Mouse (Mus musculus) limb, embryonic 15.5 days (tissue): ENCODE results near the gene Sult2b1. TPM values are rescaled to one million over a fixed set of nuclear protein-coding genes. Genes with fewer than 3 reads are reported as not detected.

Experiments
- ATAC-seq: fragments of 200-750 bp; cut with Nextera tagmentation; 2 replicates; pipeline ENCODE4 v1.8.0; 2017; ENCODE audit warnings: low read depth, moderate TSS enrichment; ENCODE audit not compliant: insufficient number of reproducible peaks, low FRiP score, low TSS enrichment
- H3K27ac ChIP-seq: fragments of 300-500 bp; sonication (generic); 2 replicates; pipeline ENCODE4 v1.5.1; 2015; ENCODE audit warnings: moderate library complexity, mild to moderate bottlenecking, inconsistent platforms
- H3K27me3 ChIP-seq: fragments of 300-500 bp; sonication (generic); 2 replicates; pipeline ENCODE4 v1.6.1; 2015; ENCODE audit warnings: inconsistent platforms
- H3K36me3 ChIP-seq: fragments of 300-500 bp; sonication (generic); 2 replicates; pipeline ENCODE4 v1.6.1; 2015; ENCODE audit warnings: inconsistent platforms
- H3K4me1 ChIP-seq: fragments of 300-500 bp; sonication (generic); 2 replicates; pipeline ENCODE4 v1.6.1; 2015; ENCODE audit warnings: inconsistent platforms
- H3K4me2 ChIP-seq: fragments of 300-500 bp; sonication (generic); 2 replicates; pipeline ENCODE4 v1.6.1; 2015; ENCODE audit warnings: mild to moderate bottlenecking, inconsistent platforms
- H3K4me3 ChIP-seq: fragments of 300-500 bp; sonication (generic); 2 replicates; pipeline ENCODE4 v1.5.1; 2015; ENCODE audit warnings: mild to moderate bottlenecking, inconsistent platforms
- H3K9ac ChIP-seq: fragments of 300-500 bp; sonication (generic); 2 replicates; pipeline ENCODE4 v1.6.1; 2015; ENCODE audit warnings: inconsistent platforms
- H3K9me3 ChIP-seq: fragments of 300-500 bp; sonication (generic); 2 replicates; pipeline ENCODE4 v1.6.1; 2016; ENCODE audit warnings: inconsistent platforms
- WGBS: fragments of 180-500 bp; shearing (Covaris S2); methylation state at CpG from one replicate; pipeline ENCODE4 v1.1.7; 2015; 5-methylcytosine and 5-hydroxymethylcytosine counted together
- polyA plus RNA-seq: library from polyadenylated mRNA; unstranded; fragments of >200 nt; fragmentation: Nextera tagmentation; extraction: Ambion mirVana; gene quantifications from 2 replicates; pipeline ENCODE4 v1.2.1, GENCODE M21; 2015

Sult2b1 gene
- polyA plus RNA-seq = 82.1 and 91.0 TPM in 2 replicates

- Histone ChIP-seq H3K4me2 (peak within 1 kb of the TSS; percentile 95), H3K9me3 (no peaks in the 10 kb centered on the region; the same call in 1 of the 2 replicates), H3K9ac (peak within 1 kb of the TSS; percentile 58), H3K36me3 (peaks cover 18% of the 10 kb centered on the region), H3K27ac (peak within 1 kb of the TSS; percentile 50), H3K4me1 (peaks cover 41% of the 10 kb centered on the region), H3K4me3 (peak within 1 kb of the TSS; percentile 67), H3K27me3 (no peaks in the 10 kb centered on the region)
- ATAC-seq = peak; percentile 46; the same call in 1 of the 2 replicates
- WGBS = 23% methylated on average over 18 of the region's 20 CpGs
Measured at GRCm38 (mm10) chr7:45784524-45785372, at the start of gene Sult2b1. TSS of gene Sult2b1 (minus strand) at chr7:45784669.

DNA sequence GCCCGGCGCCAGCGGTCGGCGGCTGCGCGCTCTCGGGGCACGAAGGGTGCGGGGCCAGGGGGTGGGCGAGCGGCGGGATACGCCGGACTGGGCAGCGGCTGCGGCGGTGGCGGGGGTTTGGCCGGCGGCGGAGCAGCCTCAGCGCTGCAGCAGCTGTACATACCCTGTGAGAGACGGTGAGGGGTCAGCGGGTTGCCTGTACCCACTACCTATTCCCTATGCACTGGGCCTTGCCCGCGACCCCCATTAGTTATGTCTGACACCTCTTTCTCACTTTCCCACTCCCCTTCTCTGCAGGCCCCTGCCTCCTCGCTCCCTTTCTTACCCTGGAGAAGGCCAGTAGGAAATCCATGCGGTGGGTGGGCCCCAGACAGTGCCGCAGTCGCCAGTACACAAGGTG is 49.5 kb upstream of the Sult2b1 start:
- Histone ChIP-seq H3K36me3 (peaks cover 7% of the 10 kb centered on the region), H3K27me3 (peaks cover 60% of the 10 kb centered on the region), H3K4me1 (peaks cover 30% of the 10 kb centered on the region), H3K4me2 (peak overlapping the region; percentile 64), H3K9me3 (no peaks in the 10 kb centered on the region), H3K27ac (no peak overlapping the region), H3K9ac (0 out of 2 replicates have a peak overlapping the region, but pooled peaks have one; percentile 14), H3K4me3 (peak overlapping the region; percentile 47)
- 5% methylated on average over 11 of the region's 31 CpGs for WGBS
- no peak for ATAC-seq

GRCm38 (mm10) chr7:45833148-45833790 is 48.8 kb upstream of the Sult2b1 start:
- Histone ChIP-seq H3K9me3 (no peaks in the 10 kb centered on the region), H3K4me1 (peaks cover 30% of the 10 kb centered on the region), H3K4me3 (peak overlapping the region; percentile 47), H3K4me2 (peak overlapping the region; percentile 64), H3K9ac (peak overlapping the region; percentile 35; the same call in 1 of the 2 replicates), H3K27ac (no peak overlapping the region), H3K36me3 (peaks cover 13% of the 10 kb centered on the region), H3K27me3 (peaks cover 60% of the 10 kb centered on the region)
- ATAC-seq = no peak
- WGBS = under 1% methylated on average over 84 of the region's 86 CpGs

DNA sequence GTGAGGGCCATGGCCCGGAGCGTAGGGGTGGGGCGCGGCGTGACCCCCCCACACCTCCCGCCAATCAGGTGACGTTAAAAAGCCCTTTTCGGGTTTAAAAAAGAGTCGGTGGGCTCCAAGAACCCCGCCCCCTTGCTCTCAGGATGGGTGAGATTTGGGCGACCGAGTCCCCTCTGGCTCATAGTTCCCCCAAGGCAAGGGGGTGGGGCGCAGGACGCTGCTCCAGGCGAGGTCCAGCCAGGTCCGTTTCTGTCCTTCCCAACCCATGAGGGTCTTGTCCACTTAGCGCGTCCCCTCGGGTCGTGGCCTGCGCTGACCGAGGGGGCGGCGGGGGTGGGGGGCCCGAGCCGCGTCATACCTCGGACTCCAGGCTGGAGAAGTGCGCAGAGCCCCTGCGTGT is 48.0 kb upstream of the Sult2b1 start:
- no peak for ATAC-seq
- H3K27me3 ChIP-seq = peaks cover 55% of the 10 kb centered on the region
- H3K36me3 ChIP-seq = peaks cover 22% of the 10 kb centered on the region
- H3K4me3 ChIP-seq = peak overlapping the region; percentile 47
- peak overlapping the region; percentile 64 for H3K4me2 ChIP-seq
- H3K9ac ChIP-seq = no peak overlapping the region
- no peak overlapping the region for H3K27ac ChIP-seq
- H3K4me1 ChIP-seq = peaks cover 30% of the 10 kb centered on the region
- 7% methylated on average over 30 of the region's 30 CpGs for WGBS
- no peaks in the 10 kb centered on the region for H3K9me3 ChIP-seq

- H3K4me3 ChIP-seq = peak overlapping the region; percentile 90
- H3K4me1 ChIP-seq = peaks cover 30% of the 10 kb centered on the region
- no peak overlapping the region for H3K9ac ChIP-seq
- peak overlapping the region; percentile 77 for H3K4me2 ChIP-seq
- peaks cover 51% of the 10 kb centered on the region for H3K27me3 ChIP-seq
- no peak overlapping the region for H3K27ac ChIP-seq
- WGBS = 13% methylated on average over 5 of the region's 5 CpGs
- no peaks in the 10 kb centered on the region for H3K9me3 ChIP-seq
- ATAC-seq = no peak
- peaks cover 35% of the 10 kb centered on the region for H3K36me3 ChIP-seq
Measured at GRCm38 (mm10) chr7:45831128-45831525, 46.7 kb upstream of the Sult2b1 start.

GRCm38 (mm10) chr7:45830427-45831127 is 46.1 kb upstream of the Sult2b1 start, which contains the start of gene Grwd1:
TSS of gene Grwd1 (minus strand) at chr7:45830944.
- ATAC-seq = peak; percentile 79
- Histone ChIP-seq H3K4me1 (peaks cover 30% of the 10 kb centered on the region), H3K9ac (peak within 1 kb of the TSS; percentile 77), H3K4me2 (peak within 1 kb of the TSS; percentile 77), H3K36me3 (peaks cover 40% of the 10 kb centered on the region), H3K9me3 (no peaks in the 10 kb centered on the region), H3K4me3 (peak within 1 kb of the TSS; percentile 90), H3K27ac (peak within 1 kb of the TSS; percentile 79; the same call in 1 of the 2 replicates), H3K27me3 (peaks cover 46% of the 10 kb centered on the region)
- WGBS = under 1% methylated on average over 35 of the region's 35 CpGs

GRCm38 (mm10) chr7:45826631-45827030 is 42.2 kb upstream of the Sult2b1 start:
- peaks cover 73% of the 10 kb centered on the region for H3K36me3 ChIP-seq
- no peak overlapping the region for H3K9ac ChIP-seq
- H3K9me3 ChIP-seq = no peaks in the 10 kb centered on the region
- no peak overlapping the region for H3K27ac ChIP-seq
- ATAC-seq = no peak
- no peak overlapping the region for H3K4me2 ChIP-seq
- H3K4me1 ChIP-seq = peaks cover 12% of the 10 kb centered on the region
- peaks cover 6% of the 10 kb centered on the region for H3K27me3 ChIP-seq
- WGBS = 89% methylated on average over 7 of the region's 7 CpGs
- H3K4me3 ChIP-seq = no peak overlapping the region

- Histone ChIP-seq H3K9me3 (no peaks in the 10 kb centered on the region), H3K4me2 (no peak within 1 kb of the TSS), H3K4me1 (peaks cover 6% of the 10 kb centered on the region), H3K27me3 (peaks cover 5% of the 10 kb centered on the region; the same call in 1 of the 2 replicates), H3K4me3 (no peak within 1 kb of the TSS), H3K27ac (no peak within 1 kb of the TSS), H3K9ac (no peak within 1 kb of the TSS), H3K36me3 (peaks cover 75% of the 10 kb centered on the region)
- WGBS = 63% methylated on average over 7 of the region's 7 CpGs
- ATAC-seq = no peak
Measured at GRCm38 (mm10) chr7:45824598-45824997, 40.1 kb upstream of the Sult2b1 start, which contains the start of gene Kcnj14. TSS of gene Kcnj14 (minus strand) at chr7:45824782.

DNA sequence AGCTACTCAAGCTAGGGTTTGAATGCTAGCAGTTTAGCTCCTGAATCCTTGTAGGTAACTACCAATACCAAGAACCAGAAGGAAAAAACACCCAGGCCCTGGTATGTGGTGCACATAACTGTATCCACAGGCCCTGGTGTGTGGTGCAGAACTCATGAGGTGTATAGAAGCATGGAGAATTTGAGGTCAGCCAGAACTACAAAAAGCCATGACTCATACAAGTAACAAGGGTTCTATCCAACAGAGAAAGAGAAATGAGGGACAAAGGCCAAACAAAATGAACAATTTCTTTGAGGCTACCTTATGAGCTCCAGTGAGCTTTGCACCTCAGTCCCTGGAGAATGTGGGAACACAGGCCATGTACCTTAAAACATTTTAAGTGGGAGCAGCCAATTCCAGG is 36.4 kb upstream of the Sult2b1 start:
- no peak for ATAC-seq
- H3K9ac ChIP-seq = no peak overlapping the region
- H3K4me1 ChIP-seq = peaks cover 5% of the 10 kb centered on the region; the same call in 1 of the 2 replicates
- peaks cover 38% of the 10 kb centered on the region for H3K36me3 ChIP-seq
- H3K4me3 ChIP-seq = no peak overlapping the region
- H3K4me2 ChIP-seq = no peak overlapping the region
- H3K9me3 ChIP-seq = no peaks in the 10 kb centered on the region
- no peak overlapping the region for H3K27ac ChIP-seq
- H3K27me3 ChIP-seq = peaks cover 12% of the 10 kb centered on the region; the same call in 1 of the 2 replicates

- H3K9ac ChIP-seq = no peak overlapping the region
- 11% methylated on average over 25 of the region's 25 CpGs for WGBS
- H3K36me3 ChIP-seq = peaks cover 27% of the 10 kb centered on the region
- no peak for ATAC-seq
- peaks cover 11% of the 10 kb centered on the region for H3K4me1 ChIP-seq
- no peak overlapping the region for H3K27ac ChIP-seq
- H3K4me3 ChIP-seq = peak overlapping the region; percentile 20
- peaks cover 12% of the 10 kb centered on the region; the same call in 1 of the 2 replicates for H3K27me3 ChIP-seq
- H3K9me3 ChIP-seq = no peaks in the 10 kb centered on the region
- H3K4me2 ChIP-seq = peak overlapping the region; percentile 38
Measured at GRCm38 (mm10) chr7:45819843-45820242, 35.4 kb upstream of the Sult2b1 start.

DNA sequence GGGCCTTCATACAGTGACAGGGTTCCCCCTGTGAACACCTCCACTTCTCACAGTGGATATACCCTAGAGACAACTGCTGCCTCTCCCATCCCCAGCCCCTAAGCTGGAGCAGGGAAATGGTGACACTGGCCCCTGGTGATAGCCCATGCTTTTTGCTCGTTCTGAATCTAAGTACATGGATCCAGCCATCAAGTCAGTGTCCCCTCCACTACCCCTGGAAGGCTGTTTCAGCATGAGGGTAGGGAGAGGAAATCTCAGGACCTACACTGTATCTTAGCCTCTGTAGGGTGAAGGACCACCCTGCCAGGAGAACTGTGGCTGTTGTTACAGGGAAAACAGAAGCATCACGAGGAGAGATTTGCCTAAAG is 31.5 kb upstream of the Sult2b1 start:
- Histone ChIP-seq H3K27me3 (peaks cover 12% of the 10 kb centered on the region; the same call in 1 of the 2 replicates), H3K4me1 (peaks cover 27% of the 10 kb centered on the region), H3K9me3 (no peaks in the 10 kb centered on the region), H3K4me3 (no peak overlapping the region), H3K27ac (no peak overlapping the region), H3K4me2 (no peak overlapping the region), H3K36me3 (peaks cover 19% of the 10 kb centered on the region), H3K9ac (no peak overlapping the region)
- ATAC-seq = no peak
- 55% methylated on average over 2 of the region's 2 CpGs for WGBS
